Mouse (Mus musculus) cerebellum, adult 2 months (tissue): ENCODE measurements around the gene G6pc3. TPM values are rescaled to one million over a fixed set of nuclear protein-coding genes. Genes with fewer than 3 reads are reported as not detected.

Source experiments
- DNase-seq, 2 experiments: peaks; one replicate each; pipeline ENCODE4 v3.0.0; 2021
- H3K27ac ChIP-seq: fragments of 200-500 bp; 2 replicates; pipeline ENCODE4 v1.5.1; 2012; ENCODE audit warnings: low read length, control low read depth, inconsistent platforms; ENCODE audit not compliant: insufficient read depth
- H3K27me3 ChIP-seq: fragments of 200-500 bp; 2 replicates; pipeline ENCODE4 v1.6.1; 2012; ENCODE audit warnings: inconsistent platforms, mild to moderate bottlenecking, low read length, moderate library complexity; ENCODE audit not compliant: control insufficient read depth, insufficient read depth
- H3K4me1 ChIP-seq: fragments of 200-500 bp; 2 replicates; pipeline ENCODE4 v1.6.1; 2011; ENCODE audit warnings: low read length; ENCODE audit not compliant: control insufficient read depth, insufficient read depth
- H3K4me3 ChIP-seq: fragments of 200-500 bp; replicated peaks from 2 replicates; pipeline ENCODE3; 2011; ENCODE audit warnings: mild to moderate bottlenecking, low read depth, low read length, control low read depth; ENCODE audit not compliant: insufficient read depth
- CTCF ChIP-seq: fragments of 200-500 bp; IDR thresholded peaks from 2 replicates; pipeline ENCODE4 v1.5.1; 2011; ENCODE audit warnings: low read depth, mild to moderate bottlenecking, control low read depth, low read length, moderate library complexity, borderline replicate concordance; ENCODE audit not compliant: insufficient read depth
- POLR2A ChIP-seq: fragments of 200-500 bp; IDR thresholded peaks from 2 replicates; pipeline ENCODE4 v1.6.1; 2011; ENCODE audit warnings: low read length, control low read depth, borderline replicate concordance; ENCODE audit not compliant: insufficient read depth
- WGBS: fragments of 180-500 bp; shearing (Covaris S2); methylation state at CpG from one replicate; pipeline ENCODE4 v1.1.7; 2018; 5-methylcytosine and 5-hydroxymethylcytosine counted together
- polyA plus RNA-seq: library from polyadenylated mRNA; depleted of rRNA; stranded (reverse); fragments of >200 nt; gene quantifications from 2 replicates; pipeline ENCODE4 v1.2.3, GENCODE M21; 2012

G6pc3 gene
- polyA plus RNA-seq, 1 experiment = 120 TPM

DNA sequence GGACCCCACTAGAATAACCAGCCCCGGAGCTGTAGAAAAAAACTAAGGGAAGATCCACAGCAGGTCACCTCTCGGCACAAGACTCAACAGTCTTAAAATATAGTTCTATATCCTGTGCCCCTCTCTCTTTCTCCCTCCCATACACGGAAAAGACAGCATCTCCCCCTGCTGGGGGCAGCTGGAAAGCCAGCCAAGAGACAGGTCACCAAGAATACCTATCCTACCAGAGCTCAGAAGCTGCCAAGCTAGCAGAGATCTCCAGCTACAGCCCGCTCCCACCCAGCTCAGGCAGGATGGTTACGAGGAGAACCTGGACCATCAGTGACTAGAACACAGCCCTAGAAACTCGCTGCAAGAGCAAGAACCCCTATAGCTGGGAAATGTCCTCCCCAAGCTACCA lies 33.7 kb downstream of the G6pc3 start:
- Histone ChIP-seq H3K4me1 (peaks cover 79% of the 10 kb centered on the region), H3K27ac (no peak overlapping the region), H3K27me3 (no peaks in the 10 kb centered on the region), H3K4me3 (no peak overlapping the region)
- 0 out of 2 replicates have a peak, but pooled peaks have one; percentile 21 for TF ChIP-seq CTCF
- no peak for TF ChIP-seq POLR2A
- WGBS = 39% methylated on average over 6 of the region's 6 CpGs
- DNase-seq = peak; percentile 34 to 43

DNA sequence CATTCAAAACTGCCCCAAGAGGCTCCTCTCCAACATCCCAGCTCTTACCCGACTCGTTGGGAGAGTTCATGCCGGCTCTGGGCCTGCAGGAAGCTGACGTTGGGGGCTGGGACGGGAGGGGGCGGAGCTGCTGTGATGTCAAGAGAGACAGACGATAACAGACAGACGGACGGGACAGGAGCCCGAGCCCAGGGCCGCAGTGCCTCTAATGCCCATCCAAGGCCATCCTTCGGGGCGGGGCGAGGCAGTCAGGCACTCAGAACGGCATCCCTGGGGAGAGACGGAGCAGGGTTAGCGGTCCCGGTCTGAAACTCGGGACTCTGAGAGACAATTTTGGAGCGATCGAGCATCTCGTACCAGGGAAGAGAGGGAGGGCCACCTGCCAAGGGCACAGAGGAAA lies 35.3 kb downstream of the G6pc3 start:
- Histone ChIP-seq H3K4me3 (peak overlapping the region; percentile 9), H3K27me3 (no peaks in the 10 kb centered on the region), H3K4me1 (peaks cover 70% of the 10 kb centered on the region), H3K27ac (no peak overlapping the region)
- no peak for TF ChIP-seq CTCF
- TF ChIP-seq POLR2A = no peak
- DNase-seq = peak in 1 of 2 experiments; percentile 47
- WGBS = 5% methylated on average over 22 of the region's 22 CpGs

GRCm38 (mm10) chr11:102225221-102225620 lies 35.8 kb downstream of the G6pc3 start:
- no peak for DNase-seq
- no peak for TF ChIP-seq POLR2A
- TF ChIP-seq CTCF = no peak
- H3K27ac ChIP-seq = no peak overlapping the region
- peaks cover 65% of the 10 kb centered on the region for H3K4me1 ChIP-seq
- WGBS = 14% methylated on average over 5 of the region's 5 CpGs
- H3K4me3 ChIP-seq = no peak overlapping the region
- H3K27me3 ChIP-seq = no peaks in the 10 kb centered on the region

DNA sequence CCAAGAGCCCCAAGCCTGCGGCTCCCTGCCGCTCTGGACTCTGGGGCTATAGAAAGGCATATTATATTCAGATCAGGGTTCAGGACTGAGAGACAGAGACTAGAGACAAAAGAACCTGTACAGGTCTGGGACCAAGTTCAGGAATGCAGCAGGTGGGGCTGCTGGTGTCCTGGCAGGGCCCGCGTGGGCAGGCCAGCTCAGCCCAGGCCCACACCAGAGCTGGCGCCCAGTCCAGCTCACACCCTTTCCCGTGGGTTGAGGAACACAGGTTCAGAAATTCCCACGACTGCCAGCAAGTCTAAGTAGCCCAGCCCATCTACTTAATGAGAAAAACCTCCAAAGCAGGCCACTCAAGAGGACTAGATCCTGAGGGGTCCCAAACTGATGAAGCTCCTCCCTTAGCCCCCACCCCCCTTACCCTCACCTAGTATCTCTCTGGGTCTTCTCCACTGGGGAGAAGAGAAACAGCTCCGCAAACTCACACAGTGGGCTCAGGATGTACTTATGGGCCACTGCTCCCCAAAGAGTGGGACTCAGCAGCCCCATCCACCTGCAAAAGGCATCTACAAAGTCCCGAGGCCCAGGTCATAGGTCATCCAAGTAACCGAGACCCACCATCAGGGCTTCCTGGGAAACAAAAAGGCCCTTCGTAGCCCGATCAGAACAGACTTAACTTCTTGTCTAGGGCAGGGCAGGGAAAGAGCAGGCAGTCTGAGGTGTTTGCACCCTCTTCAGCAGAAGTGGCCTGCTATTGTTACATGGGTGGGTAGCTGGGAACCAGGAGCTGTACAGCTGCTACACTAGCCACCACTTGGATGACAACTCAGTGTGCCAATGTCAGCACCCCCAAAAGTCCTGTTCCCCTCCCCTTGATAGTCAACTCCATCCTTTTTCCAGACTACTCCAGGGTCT lies 36.9 kb downstream of the G6pc3 start:
- WGBS = 45% methylated on average over 12 of the region's 12 CpGs
- H3K4me3 ChIP-seq = no peak overlapping the region
- H3K27me3 ChIP-seq = no peaks in the 10 kb centered on the region
- DNase-seq = peak; percentile 46 to 68
- H3K27ac ChIP-seq = no peak overlapping the region
- peaks cover 57% of the 10 kb centered on the region for H3K4me1 ChIP-seq
- no peak for TF ChIP-seq CTCF
- TF ChIP-seq POLR2A = no peak

DNA sequence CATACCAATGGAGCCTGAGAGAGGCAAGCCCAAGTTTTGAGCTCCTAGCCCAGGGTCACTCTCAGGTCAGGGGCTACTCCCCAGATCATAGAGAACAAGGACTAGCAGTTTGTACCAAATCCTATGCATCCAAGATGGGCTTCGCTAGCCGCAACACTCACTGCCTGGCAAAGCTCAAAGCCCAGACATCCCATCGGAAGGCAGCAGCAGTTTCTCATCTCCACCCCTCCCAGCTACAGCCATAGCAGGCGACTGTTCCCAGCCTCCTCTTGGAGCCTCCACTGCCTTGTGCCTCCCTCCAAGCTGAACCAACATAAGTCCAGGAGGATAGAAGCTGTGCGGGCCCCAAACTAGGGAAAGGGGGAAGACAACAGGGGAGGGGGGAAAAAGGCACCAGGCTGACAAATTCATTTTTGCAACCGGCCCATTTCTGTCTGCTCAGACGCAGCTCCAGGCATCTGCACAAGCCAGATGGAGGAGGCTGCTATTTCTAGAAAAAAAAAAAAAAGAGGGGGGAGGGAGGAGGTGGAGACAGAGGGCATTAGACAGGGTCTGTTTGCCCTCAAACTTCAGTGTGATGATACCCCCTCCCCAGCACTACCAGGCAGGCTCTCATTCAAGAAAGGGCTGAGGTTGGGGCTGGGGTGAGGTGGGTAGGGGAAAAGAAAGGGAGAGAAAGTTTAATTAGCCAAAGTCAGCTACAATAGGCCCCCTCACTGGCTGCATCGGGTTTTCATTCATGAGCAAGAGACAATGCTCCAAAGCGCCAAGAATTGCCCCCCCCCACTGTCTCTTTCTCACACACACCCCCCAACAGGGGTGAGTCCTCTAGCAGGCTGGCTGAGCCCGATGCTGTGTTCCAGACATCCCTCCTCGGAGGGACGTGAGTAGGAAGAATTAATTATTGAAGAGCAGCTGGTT lies 38.1 kb downstream of the G6pc3 start:
- no peak for TF ChIP-seq POLR2A
- peak in 1 of 2 experiments; percentile 46 for DNase-seq
- Histone ChIP-seq H3K27me3 (no peaks in the 10 kb centered on the region), H3K27ac (no peak overlapping the region), H3K4me1 (peaks cover 46% of the 10 kb centered on the region), H3K4me3 (peak overlapping the region; percentile 98)
- 6% methylated on average over 12 of the region's 12 CpGs for WGBS

- 6% methylated on average over 9 of the region's 9 CpGs for WGBS
- Histone ChIP-seq H3K27ac (no peak overlapping the region), H3K4me1 (peaks cover 41% of the 10 kb centered on the region)
These were observed 38.7 kb downstream of the G6pc3 start for GRCm38 (mm10) chr11:102228191-102228545.

GRCm38 (mm10) chr11:102228646-102229268 lies 39.3 kb downstream of the G6pc3 start:
- Histone ChIP-seq H3K27me3 (no peaks in the 10 kb centered on the region), H3K4me1 (peaks cover 36% of the 10 kb centered on the region), H3K4me3 (peak overlapping the region; percentile 98), H3K27ac (peak overlapping the region; percentile 78; the same call in 1 of the 2 replicates)
- 2% methylated on average over 7 of the region's 7 CpGs for WGBS
- DNase-seq = peak in 1 of 2 experiments; percentile 30
- TF ChIP-seq POLR2A (no peak), CTCF (no peak)

More at GRCm38 (mm10) chr11:102228191-102228545, 38.7 kb downstream of the G6pc3 start:
- Histone ChIP-seq H3K4me3 (peak overlapping the region; percentile 98), H3K27me3 (no peaks in the 10 kb centered on the region)
- DNase-seq = peak in 1 of 2 experiments; percentile 25
- no peak for TF ChIP-seq POLR2A
- no peak for TF ChIP-seq CTCF
